Mouse (Mus musculus): Measurements from ENCODE around the gene 1110051M20Rik. TPM values are rescaled to one million over a fixed set of nuclear protein-coding genes. Genes with fewer than 3 reads are reported as not detected.

1110051M20Rik gene
- total and polyA plus RNA-seq, 3 experiments = 21.1 to 34.0 (median 26.2) TPM

- Histone ChIP-seq H3K9ac (ENCODE audit: insufficient read depth, low read depth) (no peak overlapping the region), H3K4me1 (ENCODE audit: control insufficient read depth in 1 of 2, insufficient read depth in 2 of 2) (peaks cover 0 to 35% of the 10 kb centered on the region in 2 experiments; a peak in 3 of 4 replicates), H3K27ac (ENCODE audit: insufficient read depth, low read depth) (no peak overlapping the region), H3K79me2 (replicated peaks; ENCODE audit: control insufficient read depth, extremely low read depth, insufficient read depth, poor library complexity, severe bottlenecking) (no peaks in the 10 kb centered on the region), H3K4me3 (replicated peaks in 1 of 3; ENCODE audit: low read depth in 2 of 3, low read length in 2 of 3, poor library complexity in 1 of 3) (no peak overlapping the region), H3K27me3 (replicated peaks) (no peaks in the 10 kb centered on the region), H3K4me2 (ENCODE audit: insufficient read depth, low read depth, poor library complexity, severe bottlenecking) (no peak overlapping the region), H3K36me3 (replicated peaks in 1 of 2; ENCODE audit: control insufficient read depth in 1 of 2, insufficient read depth in 1 of 2, low read length in 1 of 2) (peaks cover 19 to 35% of the 10 kb centered on the region in 2 experiments), H3K9me3 (replicated peaks; ENCODE audit: low read length) (no peaks in the 10 kb centered on the region)
- TF ChIP-seq JUND (conservative IDR thresholded peaks at IDR 0.05; ENCODE audit: low read depth, low read length) (no peak), MYC (IDR thresholded peaks at IDR 0.05; ENCODE audit: low read depth, low read length) (no peak), CHD2 (IDR thresholded peaks at IDR 0.05; ENCODE audit: low read length) (no peak), HCFC1 (IDR thresholded peaks at IDR 0.05; ENCODE audit: low read depth, low read length) (no peak), ZNF384 (IDR thresholded peaks at IDR 0.05; ENCODE audit: low read depth, low read length) (no peak), PAX5 (IDR thresholded peaks at IDR 0.05; ENCODE audit: low read length) (no peak), RAD21 (IDR thresholded peaks at IDR 0.05; ENCODE audit: low read depth, low read length) (no peak)
- dilution Hi-C loops (cut with MboI; ENCODE audit: extremely low pct_ligation_motif_present, extremely low pct_unique_long_range_greater_than_20kb, low sequenced_read_pairs) = no loop called here
- DNase-seq (ENCODE audit: extremely low read depth) = no peak
- in situ Hi-C loops (cut with MboI; ENCODE audit: low pct_ligation_motif_present, low pct_unique_long_range_greater_than_20kb, low sequenced_read_pairs) = no loop called here
Measured at GRCm38 (mm10) chr2:91476841-91477240, 32.3 kb upstream of the 1110051M20Rik start.

- Histone ChIP-seq H3K36me3 (replicated peaks in 1 of 2; ENCODE audit: control insufficient read depth in 1 of 2, insufficient read depth in 1 of 2, low read length in 1 of 2) (peaks cover 19 to 35% of the 10 kb centered on the region in 2 experiments), H3K27ac (ENCODE audit: insufficient read depth, low read depth) (no peak overlapping the region), H3K79me2 (replicated peaks; ENCODE audit: control insufficient read depth, extremely low read depth, insufficient read depth, poor library complexity, severe bottlenecking) (no peaks in the 10 kb centered on the region), H3K9me3 (replicated peaks; ENCODE audit: low read length) (no peaks in the 10 kb centered on the region), H3K4me3 (replicated peaks in 1 of 3; ENCODE audit: low read depth in 2 of 3, low read length in 2 of 3, poor library complexity in 1 of 3) (no peak overlapping the region), H3K9ac (ENCODE audit: insufficient read depth, low read depth) (no peak overlapping the region), H3K4me1 (ENCODE audit: control insufficient read depth in 1 of 2, insufficient read depth in 2 of 2) (peaks cover 0 to 35% of the 10 kb centered on the region in 2 experiments; a peak in 3 of 4 replicates), H3K4me2 (ENCODE audit: insufficient read depth, low read depth, poor library complexity, severe bottlenecking) (no peak overlapping the region), H3K27me3 (replicated peaks) (no peaks in the 10 kb centered on the region)
- TF ChIP-seq ZNF384 (IDR thresholded peaks at IDR 0.05; ENCODE audit: low read depth, low read length) (no peak), NRF1 (IDR thresholded peaks at IDR 0.05; ENCODE audit: low read depth, low read length) (no peak), RAD21 (IDR thresholded peaks at IDR 0.05; ENCODE audit: low read depth, low read length) (no peak), RCOR1 (conservative IDR thresholded peaks at IDR 0.05; ENCODE audit: low read depth, low read length) (no peak), CHD2 (IDR thresholded peaks at IDR 0.05; ENCODE audit: low read length) (no peak), EP300 (IDR thresholded peaks at IDR 0.05; ENCODE audit: low read length) (no peak), MAFK (IDR thresholded peaks at IDR 0.05; ENCODE audit: insufficient replicate concordance, low read length) (no peak), BHLHE40 (IDR thresholded peaks at IDR 0.05; ENCODE audit: low read depth, low read length) (no peak), ETS1 (conservative IDR thresholded peaks at IDR 0.05; ENCODE audit: low read depth, low read length) (no peak)
- in situ Hi-C loops (cut with MboI; ENCODE audit: low pct_ligation_motif_present, low pct_unique_long_range_greater_than_20kb, low sequenced_read_pairs) = no loop called here
- no peak for DNase-seq (ENCODE audit: extremely low read depth)
- dilution Hi-C loops (cut with MboI; ENCODE audit: extremely low pct_ligation_motif_present, extremely low pct_unique_long_range_greater_than_20kb, low sequenced_read_pairs) = no loop called here
Measured at GRCm38 (mm10) chr2:91476251-91476661, 31.8 kb upstream of the 1110051M20Rik start.

GRCm38 (mm10) chr2:91475791-91476190 is 31.3 kb upstream of the 1110051M20Rik start:
- no peak overlapping the region for H3K27ac ChIP-seq (ENCODE audit: insufficient read depth, low read depth)
- H3K36me3 ChIP-seq (replicated peaks in 1 of 2; ENCODE audit: control insufficient read depth in 1 of 2, insufficient read depth in 1 of 2, low read length in 1 of 2) = peaks cover 19 to 35% of the 10 kb centered on the region in 2 experiments
- H3K9me3 ChIP-seq (replicated peaks; ENCODE audit: low read length) = no peaks in the 10 kb centered on the region
- H3K9ac ChIP-seq (ENCODE audit: insufficient read depth, low read depth) = no peak overlapping the region
- no peak for DNase-seq (ENCODE audit: extremely low read depth)
- TF ChIP-seq ZC3H11A (IDR thresholded peaks at IDR 0.05; ENCODE audit: low read depth, low read length) (no peak), RCOR1 (conservative IDR thresholded peaks at IDR 0.05; ENCODE audit: low read depth, low read length) (no peak), MAX (IDR thresholded peaks at IDR 0.05; ENCODE audit: low read length) (no peak), ETS1 (conservative IDR thresholded peaks at IDR 0.05; ENCODE audit: low read depth, low read length) (no peak), BHLHE40 (IDR thresholded peaks at IDR 0.05; ENCODE audit: low read depth, low read length) (no peak), PAX5 (IDR thresholded peaks at IDR 0.05; ENCODE audit: low read length) (no peak), UBTF (IDR thresholded peaks at IDR 0.05; ENCODE audit: low read depth, low read length) (no peak), MAFK (IDR thresholded peaks at IDR 0.05; ENCODE audit: insufficient replicate concordance, low read length) (no peak), CHD1 (IDR thresholded peaks at IDR 0.05; ENCODE audit: low read depth, low read length) (no peak), JUND (conservative IDR thresholded peaks at IDR 0.05; ENCODE audit: low read depth, low read length) (no peak), MXI1 (IDR thresholded peaks at IDR 0.05; ENCODE audit: low read depth, low read length) (no peak), CTCF (conservative IDR thresholded peaks at IDR 0.05 in 1 of 2, IDR thresholded peaks at IDR 0.05 in 1 of 2; ENCODE audit: low read depth in 2 of 2, low read length in 2 of 2) (no peak), IRF4 (IDR thresholded peaks at IDR 0.05; ENCODE audit: low read depth, low read length) (no peak), E2F4 (IDR thresholded peaks at IDR 0.05; ENCODE audit: insufficient replicate concordance, low read depth, low read length) (no peak)
- no peak overlapping the region for H3K4me3 ChIP-seq (replicated peaks in 1 of 3; ENCODE audit: low read depth in 2 of 3, low read length in 2 of 3, poor library complexity in 1 of 3)
- H3K27me3 ChIP-seq (replicated peaks) = no peaks in the 10 kb centered on the region
- peaks cover 0 to 35% of the 10 kb centered on the region in 2 experiments; a peak in 3 of 4 replicates for H3K4me1 ChIP-seq (ENCODE audit: control insufficient read depth in 1 of 2, insufficient read depth in 2 of 2)
- in situ Hi-C loops (cut with MboI; ENCODE audit: low pct_ligation_motif_present, low pct_unique_long_range_greater_than_20kb, low sequenced_read_pairs) = no loop called here
- dilution Hi-C loops (cut with MboI; ENCODE audit: extremely low pct_ligation_motif_present, extremely low pct_unique_long_range_greater_than_20kb, low sequenced_read_pairs) = no loop called here
- H3K79me2 ChIP-seq (replicated peaks; ENCODE audit: control insufficient read depth, extremely low read depth, insufficient read depth, poor library complexity, severe bottlenecking) = no peaks in the 10 kb centered on the region
- H3K4me2 ChIP-seq (ENCODE audit: insufficient read depth, low read depth, poor library complexity, severe bottlenecking) = no peak overlapping the region
